Mouse (Mus musculus): ENCODE measurements at regions not wholly inside any gene's neighbourhood (a gene's known extent, or its start where the extent isn't known, plus 50 kb on each side); places are given as distances from the start of the nearest gene placed in this dataset.

DNA sequence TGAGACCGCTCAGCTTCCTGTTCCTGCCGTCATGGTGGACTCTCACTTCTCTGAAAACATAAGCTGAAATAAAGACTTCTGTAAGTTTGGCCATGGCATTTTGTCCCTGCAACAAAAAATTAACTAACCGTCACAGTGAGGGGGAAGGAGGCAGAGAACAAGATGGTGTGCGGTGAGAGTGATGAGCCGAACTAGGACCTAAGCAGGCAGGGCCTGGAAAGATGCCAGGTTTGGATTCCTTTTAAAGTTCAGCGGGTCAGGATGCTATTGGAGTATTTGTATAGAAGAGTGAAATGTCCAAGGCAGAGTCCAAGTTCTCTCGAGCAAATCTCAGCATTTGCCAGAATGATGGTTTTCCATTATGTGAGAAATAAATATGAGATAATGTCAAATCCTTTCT is 312.3 kb downstream of the Gm49356 start:
- TF ChIP-seq CTCF (IDR thresholded peaks at IDR 0.05; ENCODE audit: borderline replicate concordance, extremely low read depth, insufficient read depth, insufficient read length) (no peak), POLR2A (IDR thresholded peaks at IDR 0.05; ENCODE audit: borderline replicate concordance, extremely low read depth, insufficient read depth, insufficient read length, poor library complexity, severe bottlenecking) (no peak)

Measured in brain, embryonic 14.5 days (tissue).